Mouse (Mus musculus) liver, adult (tissue): ENCODE results near the gene Apip.

Source experiments
- GATA4 ChIP-seq: IDR thresholded peaks from 2 replicates; pipeline ENCODE4 v1.6.1; 2014; ENCODE audit warnings: mild to moderate bottlenecking, low read length; ENCODE audit not compliant: insufficient replicate concordance

Gene Apip

DNA sequence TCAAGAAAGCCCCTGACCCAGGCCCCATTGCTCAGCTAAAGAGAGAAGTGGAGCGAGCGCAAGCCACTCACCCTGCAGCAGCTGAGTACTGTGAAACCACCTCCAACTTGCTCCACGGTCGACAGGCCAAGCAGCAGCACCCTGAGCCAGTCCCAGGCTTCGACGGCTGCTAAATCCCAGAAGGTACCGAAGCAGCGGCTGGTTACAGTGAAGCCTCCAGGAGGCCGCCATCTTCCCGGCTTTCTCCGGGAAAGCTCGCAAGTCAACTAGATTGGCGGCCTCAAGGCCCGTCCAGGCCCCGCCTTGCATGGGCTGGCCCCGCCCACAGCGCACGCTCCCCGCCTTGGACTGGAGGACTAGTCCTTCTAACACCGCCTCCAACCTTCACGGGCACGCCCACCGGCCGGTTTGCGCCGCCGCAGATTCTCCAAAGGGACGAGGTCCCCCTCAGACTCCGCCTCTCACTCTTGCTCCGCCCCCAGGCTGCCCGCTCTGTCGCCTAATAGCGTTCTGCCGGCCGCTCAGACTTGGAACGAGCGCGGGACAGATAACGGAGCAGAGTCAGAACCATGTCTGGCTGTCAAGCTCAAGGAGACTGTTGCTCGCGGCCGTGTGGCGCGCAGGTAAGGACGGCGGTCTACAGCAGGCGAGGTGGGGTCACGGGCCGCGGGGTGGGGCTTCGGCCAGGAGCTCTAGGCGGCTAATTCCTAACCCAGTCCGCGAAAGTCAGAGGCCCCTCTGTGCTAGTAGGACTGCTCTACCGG, at the start of gene Apip, which contains the start of gene Pdhx:
Apip (plus strand) TSS at position 457 of the 764 bp plus-strand sequence.
Pdhx (minus strand) TSS at position 295 of the 764 bp plus-strand sequence.
- peak; percentile 90; the same call in 1 of the 2 replicates for TF ChIP-seq GATA4

DNA sequence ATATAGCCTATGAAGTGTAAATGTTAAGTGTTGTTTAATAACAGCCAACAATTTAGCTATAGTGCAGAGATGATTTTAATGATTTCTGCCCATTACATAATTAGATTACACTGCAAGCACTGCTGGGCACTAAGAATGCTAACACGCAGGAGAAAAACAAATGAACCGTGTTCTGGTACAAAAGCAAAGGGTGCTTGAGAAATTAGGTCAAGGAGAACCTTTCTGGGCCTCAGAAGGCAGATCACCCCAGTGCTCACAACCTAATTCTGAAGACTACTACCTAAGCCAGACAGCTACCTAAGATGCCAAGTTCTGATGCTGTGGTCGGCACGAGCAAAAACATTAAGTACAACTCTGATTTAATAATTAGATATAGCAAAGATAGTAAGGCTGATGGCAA, 35.6 kb upstream of the Apip start:
- no peak for TF ChIP-seq GATA4

GRCm38 (mm10) chr2:103040896-103041295, 32.6 kb upstream of the Apip start:
- no peak for TF ChIP-seq GATA4

- TF ChIP-seq GATA4: no peak
These were observed 28.2 kb upstream of the Apip start for GRCm38 (mm10) chr2:103045286-103045685.

DNA sequence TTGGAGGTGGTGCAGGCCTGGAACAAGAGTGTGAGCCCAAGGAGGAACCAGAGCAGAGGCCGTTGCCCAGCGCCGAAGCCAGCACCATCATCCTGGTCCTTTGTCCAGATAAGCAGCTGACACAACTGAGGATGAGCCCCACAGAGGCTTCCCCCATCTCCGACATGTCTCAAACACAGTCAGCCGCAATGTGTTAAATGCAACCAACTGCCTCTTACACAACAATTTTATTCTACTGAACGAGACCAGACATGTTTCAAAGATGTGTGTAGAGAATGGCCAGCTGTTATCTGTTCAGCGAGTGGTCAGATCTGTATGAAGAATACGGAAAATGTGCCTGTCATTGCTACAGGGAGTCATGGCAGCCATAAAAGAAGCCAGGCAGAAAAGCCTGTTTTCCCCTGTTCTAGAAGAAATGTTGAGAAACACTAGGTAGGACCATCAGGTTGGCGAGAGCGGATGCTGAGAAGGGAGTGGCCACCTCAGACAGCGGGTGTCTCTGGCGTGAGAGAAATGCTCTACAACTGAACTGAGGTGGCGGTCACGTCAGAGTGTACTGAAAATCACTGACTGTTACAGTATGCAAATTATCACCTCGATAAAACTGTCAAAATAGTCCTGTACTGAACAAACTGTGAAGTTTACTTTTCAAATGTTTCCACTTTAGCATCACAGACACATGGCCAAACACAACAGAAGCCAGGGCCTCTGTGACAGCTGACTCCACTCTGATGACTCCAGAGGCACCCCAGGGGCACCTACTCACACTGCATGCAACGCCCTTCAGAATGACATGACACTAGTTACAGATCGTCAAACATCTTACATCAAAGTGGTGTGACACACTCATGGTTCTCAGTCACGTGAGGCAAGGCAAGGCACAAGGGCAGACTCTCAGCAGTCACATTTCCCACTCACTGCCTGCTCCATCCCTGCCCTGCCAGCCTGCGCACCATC, 21.3 kb upstream of the Apip start:
- TF ChIP-seq GATA4: no peak

GRCm38 (mm10) chr2:103055820-103056219, 17.7 kb upstream of the Apip start:
- TF ChIP-seq GATA4: no peak

DNA sequence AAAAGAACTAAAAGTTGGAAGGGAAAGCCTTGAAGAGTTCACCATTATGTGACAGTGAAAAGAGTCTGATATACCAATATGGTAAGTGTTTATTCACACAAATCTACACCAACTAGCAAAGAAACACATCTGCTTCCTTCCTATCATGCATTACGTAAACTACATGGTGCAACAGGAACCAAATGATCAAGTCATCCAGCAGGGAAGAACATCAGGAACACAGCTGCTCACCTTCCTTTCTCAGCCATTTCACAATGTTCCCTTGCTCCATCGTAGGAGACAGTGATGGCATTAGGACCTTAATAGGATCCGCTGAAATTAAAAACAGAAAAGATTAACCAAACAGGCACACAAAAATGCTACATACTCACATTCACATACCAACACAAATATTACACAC, 15.2 kb upstream of the Apip start:
- no peak for TF ChIP-seq GATA4

- no peak for TF ChIP-seq GATA4
These were observed 10.6 kb upstream of the Apip start for GRCm38 (mm10) chr2:103062865-103063264.

DNA sequence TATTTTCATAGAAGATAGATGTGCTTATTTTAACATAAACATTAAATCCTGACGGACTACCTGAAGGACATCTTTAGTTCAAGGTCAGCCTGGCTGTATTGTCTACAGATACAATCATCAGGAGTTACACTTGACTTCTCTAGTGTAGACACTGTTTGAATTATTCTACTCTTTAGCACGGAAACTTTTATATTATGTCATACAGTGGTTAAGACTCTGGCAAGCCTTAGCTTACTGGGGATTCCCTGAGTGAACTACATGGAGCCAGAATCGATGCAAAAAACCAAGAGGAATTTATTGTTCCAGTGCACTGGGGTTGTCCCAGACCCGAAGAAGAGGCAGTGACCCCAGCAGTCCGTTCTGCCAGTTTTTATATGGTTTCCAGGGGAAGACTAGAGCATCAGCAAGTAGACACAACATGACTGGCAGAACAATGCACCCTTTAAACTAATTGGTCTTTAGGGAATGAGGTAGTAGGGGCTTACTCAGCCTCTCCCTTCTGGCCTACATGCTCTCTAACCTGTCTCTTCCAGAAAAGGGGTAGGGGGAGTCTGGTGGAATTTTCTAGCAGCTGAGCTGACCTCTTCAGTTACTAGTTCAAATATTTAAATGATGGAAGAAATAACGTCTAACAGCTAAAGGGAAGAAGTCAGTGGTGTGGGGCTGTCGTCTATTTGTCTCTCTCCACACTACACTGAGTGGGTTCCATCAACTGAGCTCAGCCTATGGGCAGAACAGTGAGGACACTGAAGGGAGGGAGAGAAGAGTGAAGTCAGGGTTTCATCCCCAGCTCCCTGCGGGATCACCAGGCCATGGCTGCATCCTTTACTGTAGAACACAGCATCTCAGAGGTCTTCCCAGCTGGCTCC, 6.6 kb upstream of the Apip start:
- no peak for TF ChIP-seq GATA4

DNA sequence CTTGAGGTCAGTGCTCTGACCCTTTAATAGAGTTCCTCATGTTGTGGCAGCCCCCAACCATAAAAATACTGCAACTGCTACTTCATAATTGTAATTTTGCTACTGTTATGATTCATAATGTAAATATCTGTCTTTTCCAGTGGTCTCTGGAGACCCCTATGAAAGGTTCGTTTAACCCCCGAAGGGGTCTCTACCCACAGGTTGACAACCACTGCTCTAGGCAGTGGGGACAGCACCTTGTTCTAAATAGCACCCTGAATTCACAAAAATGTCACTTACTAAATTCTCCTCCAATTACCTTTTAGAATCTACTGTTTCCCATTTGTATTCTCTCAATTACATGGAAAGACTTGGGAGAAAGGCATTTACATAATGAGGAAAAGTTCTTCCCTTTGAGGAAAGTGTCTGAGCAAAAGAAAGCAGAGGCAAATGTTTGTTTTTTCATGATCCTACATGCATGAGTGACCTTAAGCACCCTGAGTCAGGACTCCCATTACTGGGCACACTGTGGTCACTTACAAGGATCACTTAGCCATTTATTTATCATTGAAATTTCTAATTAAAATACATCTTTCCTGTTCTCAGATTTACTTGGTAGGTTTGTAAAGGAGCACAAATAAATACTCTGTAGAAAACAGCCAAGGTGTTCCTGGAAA, 5.8 kb upstream of the Apip start:
- no peak for TF ChIP-seq GATA4

- TF ChIP-seq GATA4: no peak
These were observed 4.9 kb upstream of the Apip start for GRCm38 (mm10) chr2:103068602-103069001.

GRCm38 (mm10) chr2:103069752-103070405, 3.6 kb upstream of the Apip start:
- TF ChIP-seq GATA4: no peak

- TF ChIP-seq GATA4: peak; percentile 27; the same call in 1 of the 2 replicates
These were observed 2.9 kb upstream of the Apip start for GRCm38 (mm10) chr2:103070586-103070985.

GRCm38 (mm10) chr2:103081117-103081516, 7.6 kb downstream of the Apip start:
- no peak for TF ChIP-seq GATA4

DNA sequence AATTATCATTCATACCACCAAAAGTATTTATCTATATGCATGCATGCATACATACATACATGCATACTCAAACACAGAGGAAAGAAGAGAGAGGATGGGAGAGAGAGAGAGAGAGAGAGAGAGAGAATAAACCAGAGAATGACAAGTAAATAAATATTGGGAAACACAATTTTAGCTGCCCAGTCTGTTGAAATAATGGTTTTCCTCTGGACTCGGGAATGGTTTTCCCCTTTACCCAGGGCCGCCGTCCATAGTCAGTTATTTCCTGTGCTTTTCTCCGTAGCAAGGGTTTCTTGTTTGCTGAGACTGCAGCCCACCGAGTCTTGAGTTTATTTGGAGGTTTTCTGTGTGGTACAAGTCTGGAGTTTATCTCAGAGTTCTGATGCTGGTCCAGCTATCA, 8.2 kb downstream of the Apip start:
- no peak for TF ChIP-seq GATA4
